Mouse (Mus musculus) v-Abl transformed pro-B cells (cell line): ENCODE measurements around the gene Pgrmc1.

Experiments used
- in situ Hi-C, 2 experiments: fragments of 400-800 bp; cut with MboI; formaldehyde crosslinking; loops; one replicate each; pipeline ENCODE4 v1.15.1; 2025; ENCODE audit not compliant: unreplicated experiment in 2 of 2

Pgrmc1 gene

GRCm38 (mm10) chrX:36600066-36600465, 2.1 kb downstream of the Pgrmc1 start:
- in situ Hi-C loops: no loop called here

DNA sequence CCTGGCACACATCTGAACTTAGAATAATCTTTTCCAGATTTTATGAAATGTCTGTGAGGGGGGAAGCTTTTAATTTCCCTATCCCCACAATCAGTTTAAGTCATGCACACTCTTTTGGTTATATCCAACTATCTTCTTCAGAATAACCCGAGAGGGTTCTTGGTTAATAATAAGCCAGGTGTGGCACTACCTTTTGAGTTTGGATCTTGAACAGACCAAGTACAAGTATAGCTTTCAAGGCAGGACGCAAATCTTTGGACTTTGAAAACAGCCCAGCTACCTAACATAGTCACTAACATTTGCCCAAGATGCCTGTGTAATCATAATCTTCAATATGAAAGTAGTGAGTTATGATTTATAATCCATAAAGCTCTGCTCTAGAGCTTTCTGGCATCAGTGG, 4.9 kb downstream of the Pgrmc1 start:
- in situ Hi-C loops: no loop called here

DNA sequence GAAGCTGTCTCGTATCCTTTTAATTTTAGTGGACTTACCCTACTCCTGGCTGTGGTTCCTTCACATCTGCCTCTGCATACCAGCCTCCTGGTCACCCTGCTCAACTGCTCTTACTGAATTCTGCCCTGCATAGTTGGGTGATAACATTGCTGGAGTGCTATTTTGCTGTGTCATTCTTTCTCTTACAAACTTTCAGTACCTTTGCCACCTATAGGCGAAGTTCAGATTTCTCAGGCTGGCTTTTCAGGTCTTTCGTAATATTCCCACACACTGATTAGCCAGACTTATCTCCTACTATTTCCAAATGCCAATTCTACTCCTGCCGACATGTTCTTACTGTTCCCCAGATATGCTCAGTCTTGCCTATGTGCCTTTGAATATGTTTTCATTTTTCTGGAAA, 6.0 kb downstream of the Pgrmc1 start:
- in situ Hi-C loops: no loop called here

DNA sequence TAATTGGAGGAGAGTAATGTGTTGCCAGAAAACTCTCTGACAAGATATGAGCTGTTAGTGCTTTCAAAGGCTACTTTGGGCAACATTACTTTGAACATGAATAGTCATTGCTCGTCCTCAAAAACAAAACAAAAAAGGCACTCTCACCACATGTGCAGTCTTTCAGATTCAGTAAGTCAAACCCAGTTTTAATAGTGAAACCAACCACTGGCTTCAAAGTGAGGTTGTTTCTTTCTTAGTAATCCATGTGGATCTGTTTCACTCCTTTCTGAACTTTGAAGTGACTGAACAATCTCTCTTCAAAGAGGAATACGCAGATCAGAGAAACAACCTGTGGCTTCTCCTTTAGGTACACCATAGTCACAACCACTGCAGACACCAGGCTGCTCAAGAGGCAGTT, 11.1 kb downstream of the Pgrmc1 start:
- in situ Hi-C loops: no loop called here

DNA sequence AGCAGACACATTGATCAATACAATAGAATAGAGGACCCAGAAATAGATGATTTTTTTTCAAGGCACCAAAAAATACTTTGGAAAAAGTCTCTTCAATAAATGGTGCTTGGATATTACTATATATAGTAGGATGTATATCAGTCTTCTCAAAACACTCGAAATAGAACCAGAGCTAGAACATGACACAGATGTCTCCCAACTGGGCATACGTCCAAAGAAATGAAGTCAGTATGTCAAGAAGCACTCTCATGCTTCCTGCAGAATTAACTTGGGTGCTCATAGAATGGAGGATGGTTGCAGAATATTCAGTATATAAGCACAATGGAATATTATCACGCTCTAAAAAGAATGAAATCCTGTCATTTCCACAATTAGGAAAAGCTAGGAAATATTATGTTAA, 30.1 kb downstream of the Pgrmc1 start:
- in situ Hi-C loops: loop anchor here (10.0 to 25.0 kb wide), 5 partner anchors 127 to 409 kb away; partner anchors contain the start of genes Nkrf (in 1 of the 2) and Sowahd (in 1 of the 2)

DNA sequence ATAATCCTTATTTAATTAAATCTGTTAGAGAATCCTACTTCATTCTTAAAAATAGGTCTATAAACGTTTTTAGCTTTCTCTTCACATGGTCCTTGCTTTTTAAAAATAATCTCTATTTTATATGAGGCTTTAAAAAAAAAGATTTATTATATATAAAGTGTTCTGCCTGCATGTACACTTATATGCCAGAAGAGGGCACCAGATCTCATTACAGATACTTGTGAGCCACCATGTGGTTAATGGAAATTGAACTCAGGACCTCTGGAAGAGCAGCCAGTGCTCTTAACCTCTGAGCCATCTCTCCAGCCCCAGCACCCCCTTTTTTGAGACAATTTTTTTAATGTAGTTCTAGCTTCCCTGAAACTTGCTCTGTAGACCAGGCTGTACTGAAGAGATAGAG, 32.8 kb downstream of the Pgrmc1 start:
- in situ Hi-C loops: loop anchor here in 1 of 2 experiments (25.0 kb wide), 3 partner anchors 132 to 407 kb away; partner anchors contain the start of genes Nkrf and Sowahd

GRCm38 (mm10) chrX:36640046-36640445, 42.0 kb downstream of the Pgrmc1 start:
- in situ Hi-C loops: loop anchor here (10.0 to 25.0 kb wide), 5 partner anchors 122 to 397 kb away; partner anchors contain the start of genes Nkrf (in 2 of the 2) and Sowahd (in 1 of the 2)

DNA sequence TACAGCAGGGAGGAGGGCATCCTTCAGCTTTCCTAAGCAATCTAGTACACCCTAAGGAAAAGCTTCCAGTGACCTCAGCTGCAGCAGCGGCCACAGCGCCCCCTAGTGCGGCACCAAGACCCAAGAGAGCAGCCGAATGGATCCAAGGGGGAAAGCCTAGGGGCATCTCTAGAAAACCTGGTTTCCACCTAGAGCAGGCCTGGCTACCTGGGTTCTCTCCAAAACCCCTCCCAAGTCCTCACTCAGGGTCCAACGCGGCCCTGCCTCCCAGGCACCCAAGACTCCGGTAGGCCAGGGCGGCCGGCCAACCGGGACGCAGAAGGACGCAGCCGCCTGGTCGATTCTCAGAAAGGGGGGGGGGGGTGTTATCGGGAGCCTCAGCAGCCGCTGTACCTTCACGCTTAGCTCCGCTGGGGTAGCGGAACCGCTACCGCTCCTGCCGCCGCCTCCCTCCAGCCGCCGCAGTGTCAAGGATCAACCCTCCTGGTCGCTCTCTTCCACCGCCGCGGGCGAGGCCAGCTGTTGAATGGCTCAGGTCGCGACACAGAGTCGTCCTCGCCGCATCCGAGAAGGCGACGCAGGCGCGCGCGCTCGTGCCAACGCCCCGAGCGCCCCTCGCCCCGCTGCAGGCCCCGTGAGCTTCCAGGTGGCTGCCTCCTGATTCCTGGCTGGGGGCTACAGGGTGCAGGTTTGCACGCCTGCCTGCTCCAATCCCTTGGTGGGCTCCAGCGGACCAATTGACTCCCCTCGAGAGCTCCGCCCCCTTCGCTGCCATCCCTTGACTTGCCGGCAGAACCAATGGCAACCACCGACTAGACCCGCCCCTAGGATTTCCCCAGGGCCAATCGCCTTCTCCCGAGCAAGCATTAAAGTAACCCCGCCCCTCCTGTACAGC, 46.9 kb downstream of the Pgrmc1 start, which contains the start of gene Akap17b:
Gene Akap17b, minus strand, starts transcription at position 739 of the 895 bp plus-strand sequence.
- in situ Hi-C loops: loop anchor here (10.0 to 25.0 kb wide), 5 partner anchors 117 to 392 kb away; partner anchors contain the start of genes Nkrf (in 2 of the 2) and Sowahd (in 1 of the 2)
